Mouse (Mus musculus) lung, adult 2 months (tissue): ENCODE measurements at regions not wholly inside any gene's neighbourhood (a gene's known extent, or its start where the extent isn't known, plus 50 kb on each side); places are given as distances from the start of the nearest gene placed in this dataset.

ENCODE experiments used
- DNase-seq: peaks from one replicate; pipeline ENCODE4 v3.0.0; 2022
- H3K4me1 ChIP-seq: fragments of 200-500 bp; 2 replicates; pipeline ENCODE4 v1.6.1; 2011; ENCODE audit warnings: low read length; ENCODE audit not compliant: control insufficient read depth, insufficient read depth
- H3K4me3 ChIP-seq: fragments of 200-500 bp; replicated peaks from 2 replicates; pipeline ENCODE3; 2011; ENCODE audit warnings: low read depth, mild to moderate bottlenecking, control low read depth, low read length; ENCODE audit errors: extremely low read depth
- CTCF ChIP-seq: fragments of 200-500 bp; IDR thresholded peaks from 2 replicates; pipeline ENCODE4 v1.5.1; 2011; ENCODE audit warnings: mild to moderate bottlenecking, low read length, control low read depth; ENCODE audit not compliant: insufficient read depth
- POLR2A ChIP-seq: fragments of 200-500 bp; IDR thresholded peaks from 2 replicates; pipeline ENCODE4 v1.6.1; 2011; ENCODE audit warnings: low read depth, mild to moderate bottlenecking, control low read depth, low read length, borderline replicate concordance; ENCODE audit errors: extremely low read depth
- WGBS: fragments of 180-500 bp; shearing (Covaris S2); methylation state at CpG from one replicate; pipeline ENCODE4 v1.1.7; 2018; 5-methylcytosine and 5-hydroxymethylcytosine counted together

DNA sequence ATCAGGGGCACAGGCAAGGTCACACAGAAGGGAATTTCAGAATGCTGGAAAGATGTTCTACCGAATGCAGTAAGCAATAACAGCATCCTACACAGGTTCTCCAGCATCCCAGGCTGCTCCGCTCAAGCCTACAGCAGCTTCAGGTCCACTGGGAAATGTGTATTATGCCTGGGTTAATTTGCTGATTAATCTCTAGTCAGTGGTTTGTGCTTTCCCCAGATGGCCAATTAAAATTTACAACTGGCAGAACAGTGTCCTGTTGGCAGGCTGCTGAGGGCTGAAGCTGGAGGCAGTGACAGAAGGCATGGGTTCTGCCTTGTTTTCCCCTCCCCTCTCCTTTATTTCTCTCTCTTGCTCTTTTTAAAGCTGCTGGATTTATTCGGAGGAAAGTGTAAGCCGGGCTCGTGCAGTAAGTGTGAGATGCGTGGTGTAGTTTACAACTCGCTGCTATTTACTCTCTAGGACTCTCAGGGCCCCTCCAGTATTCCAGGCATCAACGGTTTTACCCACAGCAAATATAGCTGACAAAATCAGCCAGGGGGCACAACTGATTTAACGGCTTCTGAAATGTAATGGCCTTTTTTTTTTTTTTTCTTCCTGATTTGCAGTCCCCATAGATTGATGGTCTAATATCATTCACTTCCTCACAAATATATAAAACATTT is 360.4 kb downstream of the Gpd2 start:
- Histone ChIP-seq H3K4me3 (no peak overlapping the region), H3K4me1 (no peaks in the 10 kb centered on the region)
- TF ChIP-seq POLR2A, result no peak
- TF ChIP-seq CTCF, result no peak
- no peak for DNase-seq
- 39% methylated on average over 9 of the region's 9 CpGs for WGBS

DNA sequence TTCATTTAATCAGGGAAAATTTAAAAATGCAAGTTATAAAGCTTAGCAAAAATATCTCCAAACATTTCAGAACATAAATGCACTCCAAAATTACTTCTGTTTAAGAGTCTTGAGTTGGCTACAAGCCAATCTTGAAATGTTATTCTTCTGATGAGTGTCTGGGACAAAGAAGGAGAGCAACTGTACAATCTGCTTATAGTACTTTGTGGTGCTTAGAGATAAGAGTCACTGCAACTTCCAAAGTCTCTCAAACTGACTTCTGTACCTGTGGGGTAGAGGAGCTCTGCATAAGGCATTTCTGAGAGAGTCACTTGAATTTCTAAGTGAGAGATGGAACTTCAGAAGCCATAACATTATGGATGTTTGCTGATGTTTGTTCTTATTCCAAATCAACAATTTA is 374.2 kb downstream of the Gpd2 start:
- TF ChIP-seq CTCF (no peak), POLR2A (no peak)
- H3K4me1 ChIP-seq, result no peaks in the 10 kb centered on the region
- DNase-seq, result no peak
- H3K4me3 ChIP-seq, result no peak overlapping the region

DNA sequence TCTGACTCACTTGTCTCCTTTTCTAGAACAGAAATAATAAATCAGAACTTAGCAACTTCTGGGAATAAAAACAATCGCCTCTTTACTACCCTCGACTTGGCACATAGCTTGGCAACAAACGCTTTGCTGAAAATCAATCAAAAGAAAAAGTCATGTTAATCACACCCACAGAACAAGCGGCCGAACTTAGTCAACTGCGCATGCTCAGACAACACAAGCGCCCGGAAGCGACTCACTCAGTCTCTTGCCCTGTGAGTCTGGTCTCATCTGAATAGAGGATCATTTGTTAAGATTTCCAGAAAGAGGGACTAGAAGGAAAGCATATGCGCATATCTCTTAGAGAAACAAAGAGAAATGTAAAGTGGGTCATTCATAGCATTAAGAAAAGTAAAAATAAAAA is 375.8 kb downstream of the Gpd2 start:
- WGBS, result 60% methylated on average over 10 of the region's 10 CpGs
- no peak for TF ChIP-seq CTCF
- no peak for TF ChIP-seq POLR2A
- H3K4me3 ChIP-seq, result no peak overlapping the region
- no peak for DNase-seq
- no peaks in the 10 kb centered on the region for H3K4me1 ChIP-seq

DNA sequence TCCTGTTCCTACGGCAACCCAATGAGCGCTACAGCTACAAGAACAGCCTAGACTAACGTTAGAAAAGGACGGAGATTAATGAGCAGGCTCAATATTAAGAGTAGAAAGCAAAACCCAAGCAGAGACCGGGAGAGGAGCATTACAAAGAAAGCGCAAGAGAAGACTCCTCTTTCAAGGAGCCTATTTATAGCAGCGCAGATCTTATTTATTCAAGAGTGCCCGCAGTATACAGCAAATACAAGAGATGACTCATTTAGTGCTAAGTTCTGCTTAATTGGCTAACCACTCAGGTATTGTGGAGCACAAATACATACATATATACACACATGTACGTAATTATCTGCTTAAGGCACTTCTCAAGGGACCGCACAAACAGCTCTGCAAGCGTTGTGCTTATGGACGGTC is 377.2 kb downstream of the Gpd2 start:
- H3K4me1 ChIP-seq, result no peaks in the 10 kb centered on the region
- H3K4me3 ChIP-seq, result no peak overlapping the region
- TF ChIP-seq CTCF (no peak), POLR2A (no peak)
- WGBS, result 66% methylated on average over 12 of the region's 12 CpGs
- no peak for DNase-seq

DNA sequence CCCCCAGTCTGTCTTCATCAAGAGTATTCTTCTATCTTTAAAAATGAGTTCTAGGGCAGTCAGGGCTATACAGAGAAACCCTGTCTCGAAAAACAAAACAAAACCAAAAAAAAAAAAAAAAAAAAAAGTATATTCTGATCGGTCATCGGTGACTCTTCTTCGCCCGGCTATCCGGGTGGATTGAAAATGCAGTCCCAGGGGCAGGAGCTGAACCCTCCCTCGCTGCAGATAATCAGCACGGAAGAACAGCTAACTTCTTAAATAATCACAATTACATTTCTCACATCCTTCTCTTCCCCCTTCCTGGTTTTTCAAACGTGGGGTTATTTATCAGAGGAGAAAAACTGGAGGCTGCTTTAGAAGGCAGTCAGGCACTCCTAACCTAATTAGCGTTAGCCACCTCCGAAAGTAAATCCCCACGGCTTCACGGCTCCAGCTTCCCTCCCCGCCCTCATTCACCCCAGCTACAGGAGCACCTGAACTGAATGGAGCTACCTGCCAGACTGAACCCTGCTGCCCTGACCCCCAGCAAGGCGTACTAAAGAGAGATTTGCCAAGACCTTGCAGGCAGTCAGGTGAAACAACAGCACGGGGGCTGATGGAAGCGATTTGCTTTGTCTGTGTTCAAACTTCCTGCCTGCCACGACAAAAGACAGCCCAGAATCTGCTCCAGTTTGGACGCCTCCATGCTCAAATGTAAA is 379.2 kb downstream of the Gpd2 start:
- 9% methylated on average over 19 of the region's 19 CpGs for WGBS
- DNase-seq, result no peak

DNA sequence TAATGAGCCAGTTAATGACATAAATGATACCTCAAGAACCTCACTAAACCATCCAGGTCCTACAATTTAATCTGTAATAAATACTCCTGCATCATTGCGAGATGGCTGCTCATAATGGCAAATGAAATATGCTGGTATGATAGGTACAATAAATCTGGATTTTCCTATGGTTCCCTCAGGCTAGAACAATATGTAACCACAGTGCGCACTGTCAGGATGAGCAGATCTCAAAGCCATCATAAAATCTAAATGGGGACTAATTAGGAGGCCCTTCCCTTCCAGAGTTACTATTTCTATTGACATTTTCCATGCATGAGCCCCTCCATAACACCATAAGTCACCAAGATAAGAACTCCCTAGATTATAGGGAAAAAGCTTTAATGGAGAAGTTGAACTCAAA is 379.8 kb downstream of the Gpd2 start:
- Histone ChIP-seq H3K4me3 (no peak overlapping the region), H3K4me1 (no peaks in the 10 kb centered on the region)
- 90% methylated on average over 2 of the region's 2 CpGs for WGBS
- DNase-seq, result no peak
- TF ChIP-seq CTCF (no peak), POLR2A (no peak)

More for the DNA sequence above, 379.2 kb downstream of the Gpd2 start:
- Histone ChIP-seq H3K4me1 (no peaks in the 10 kb centered on the region), H3K4me3 (no peak overlapping the region)
- TF ChIP-seq CTCF, result no peak
- TF ChIP-seq POLR2A, result no peak

DNA sequence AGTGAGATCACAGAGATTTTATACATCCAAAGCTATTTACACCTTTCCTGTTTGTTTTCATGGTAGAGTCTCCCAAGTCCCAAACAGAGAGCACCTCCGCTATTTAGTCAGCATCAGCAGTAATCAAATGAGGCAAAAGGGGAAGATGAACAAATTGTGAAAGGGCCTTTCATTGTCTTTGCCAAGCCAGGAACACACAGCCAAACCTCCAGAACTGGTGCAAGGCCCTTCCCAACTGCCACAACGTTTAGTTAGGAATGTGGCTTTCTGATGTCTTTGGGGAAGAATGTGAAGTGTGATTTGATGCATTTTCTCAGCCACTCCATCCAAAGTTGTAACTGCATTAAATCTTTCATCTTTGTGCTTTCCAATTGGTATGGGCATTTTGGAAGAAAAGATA is 353.6 kb upstream of the Galnt5 start:
- DNase-seq, result no peak
- no peak overlapping the region for H3K4me3 ChIP-seq
- TF ChIP-seq CTCF (no peak), POLR2A (no peak)
- no peaks in the 10 kb centered on the region for H3K4me1 ChIP-seq
- 56% methylated on average over 2 of the region's 2 CpGs for WGBS

DNA sequence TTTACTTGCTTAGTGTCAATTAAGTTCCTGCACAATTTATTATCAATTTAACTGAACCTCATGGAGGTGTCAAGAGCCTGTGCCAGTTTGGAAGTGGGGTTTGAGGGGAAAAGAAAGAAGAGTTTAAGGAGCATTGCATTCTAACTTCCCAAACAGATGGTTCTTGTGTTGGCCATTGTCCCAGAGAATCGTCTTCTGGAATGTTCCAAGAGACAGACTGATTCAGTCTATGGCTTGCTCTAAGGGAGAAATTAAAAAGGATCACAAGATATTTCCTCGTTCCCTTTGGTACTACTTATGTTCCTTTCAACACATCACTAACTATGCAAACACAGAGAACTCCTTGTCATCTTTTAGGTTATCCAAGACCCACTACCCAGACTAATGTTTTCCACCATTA is 353.1 kb upstream of the Galnt5 start:
- no peak for TF ChIP-seq POLR2A
- TF ChIP-seq CTCF, result no peak
- no peak for DNase-seq
- H3K4me1 ChIP-seq, result no peaks in the 10 kb centered on the region
- no peak overlapping the region for H3K4me3 ChIP-seq
- 58% methylated on average over 2 of the region's 2 CpGs for WGBS

DNA sequence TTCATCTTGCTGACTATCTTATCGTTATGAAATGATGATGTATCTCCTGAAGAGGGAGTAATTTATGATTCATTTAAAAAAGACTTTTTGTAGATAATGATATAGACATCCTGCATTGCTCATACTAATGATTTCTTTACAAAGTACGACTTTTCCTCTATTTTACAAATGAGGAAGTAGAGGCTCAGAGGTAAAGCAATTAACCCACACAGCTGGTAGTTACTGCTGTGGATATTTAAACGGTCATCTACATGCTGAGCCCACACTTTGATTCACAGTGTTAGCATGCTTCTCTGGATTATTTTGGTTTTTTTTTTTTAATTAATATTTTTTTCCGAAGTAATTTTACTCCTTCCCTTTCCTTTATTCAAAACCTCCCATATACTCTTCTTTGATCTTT is 348.7 kb upstream of the Galnt5 start:
- DNase-seq, result no peak
- TF ChIP-seq POLR2A, result no peak
- TF ChIP-seq CTCF, result no peak
- 69% methylated on average over 4 of the region's 4 CpGs for WGBS
- Histone ChIP-seq H3K4me1 (no peaks in the 10 kb centered on the region), H3K4me3 (no peak overlapping the region)

DNA sequence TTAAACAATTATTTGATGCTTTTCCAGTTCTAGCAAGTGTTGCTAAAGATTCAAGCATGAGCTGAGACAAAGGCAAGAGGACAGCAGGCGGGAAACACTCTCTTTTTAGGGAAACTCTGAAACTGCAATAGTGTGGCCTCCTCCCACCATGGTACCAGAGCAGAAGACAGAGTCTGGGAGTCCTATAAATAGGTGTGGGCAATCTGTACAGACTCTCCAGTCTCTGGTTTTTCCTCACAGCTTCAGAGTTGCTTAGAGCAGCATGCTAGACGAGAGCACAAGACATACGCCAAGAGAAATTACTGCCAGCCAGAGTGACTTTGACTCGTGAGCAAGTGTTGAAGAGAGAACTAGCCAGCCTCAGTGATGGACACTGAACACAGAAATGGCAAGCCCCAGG is 340.3 kb upstream of the Galnt5 start:
- Histone ChIP-seq H3K4me1 (no peaks in the 10 kb centered on the region), H3K4me3 (no peak overlapping the region)
- 71% methylated on average over 4 of the region's 4 CpGs for WGBS
- DNase-seq, result no peak
- no peak for TF ChIP-seq CTCF
- TF ChIP-seq POLR2A, result no peak
